Mouse (Mus musculus): Measurements from ENCODE around the gene Lamb3.

Gene Lamb3

GRCm38 (mm10) chr1:193203821-193204220 is 3.7 kb upstream of the Lamb3 start:
- no peak for DNase-seq

- DNase-seq = no peak
Observed at GRCm38 (mm10) chr1:193205431-193205830, 2.1 kb upstream of the Lamb3 start.

GRCm38 (mm10) chr1:193208178-193208577 is 679 bp downstream of the Lamb3 start:
- peak; percentile 33 for DNase-seq

GRCm38 (mm10) chr1:193211371-193211770 is 3.9 kb downstream of the Lamb3 start:
- no peak for DNase-seq

GRCm38 (mm10) chr1:193214053-193214452 is 6.6 kb downstream of the Lamb3 start:
- DNase-seq = no peak

- DNase-seq = no peak
Observed at GRCm38 (mm10) chr1:193216000-193216399, 8.5 kb downstream of the Lamb3 start.

GRCm38 (mm10) chr1:193220408-193220807 is 12.9 kb downstream of the Lamb3 start:
- no peak for DNase-seq

- no peak for DNase-seq
Observed at GRCm38 (mm10) chr1:193225531-193225930, 18.0 kb downstream of the Lamb3 start.

- DNase-seq = no peak
Observed at GRCm38 (mm10) chr1:193226114-193226513, 18.6 kb downstream of the Lamb3 start.

GRCm38 (mm10) chr1:193226724-193227522 is 19.4 kb downstream of the Lamb3 start:
- DNase-seq = no peak

GRCm38 (mm10) chr1:193227537-193227936 is 20.0 kb downstream of the Lamb3 start:
- DNase-seq = no peak

- DNase-seq = no peak
Observed at GRCm38 (mm10) chr1:193229570-193229969, 22.1 kb downstream of the Lamb3 start.

- no peak for DNase-seq
Observed at GRCm38 (mm10) chr1:193230531-193230930, 23.0 kb downstream of the Lamb3 start.

- DNase-seq = no peak
Observed at GRCm38 (mm10) chr1:193230935-193231334, 23.4 kb downstream of the Lamb3 start.

- no peak for DNase-seq
Observed at GRCm38 (mm10) chr1:193232732-193233131, 25.2 kb downstream of the Lamb3 start.

GRCm38 (mm10) chr1:193234130-193234645 is 26.7 kb downstream of the Lamb3 start:
- no peak for DNase-seq

GRCm38 (mm10) chr1:193234930-193235329 is 27.4 kb downstream of the Lamb3 start:
- DNase-seq = no peak

GRCm38 (mm10) chr1:193238426-193238825 is 30.9 kb downstream of the Lamb3 start:
- no peak for DNase-seq

- no peak for DNase-seq
Observed at GRCm38 (mm10) chr1:193241436-193241835, 33.9 kb downstream of the Lamb3 start.

GRCm38 (mm10) chr1:193242238-193242637 is 34.7 kb downstream of the Lamb3 start:
- DNase-seq = peak; percentile 90

GRCm38 (mm10) chr1:193242863-193243262 is 35.4 kb downstream of the Lamb3 start:
- DNase-seq = no peak

- DNase-seq = no peak
Observed at GRCm38 (mm10) chr1:193243571-193244193, 36.2 kb downstream of the Lamb3 start.

- DNase-seq = no peak
Observed at GRCm38 (mm10) chr1:193244235-193244634, 36.7 kb downstream of the Lamb3 start.

GRCm38 (mm10) chr1:193250026-193250425 is 42.5 kb downstream of the Lamb3 start:
- no peak for DNase-seq

All from cerebellum, adult 11 months (tissue).